Mouse (Mus musculus): ENCODE measurements around the gene Sun2. TPM values are rescaled to one million over a fixed set of nuclear protein-coding genes. Genes with fewer than 3 reads are reported as not detected.
A peak's percentile ranks its signal among the peaks of the same experiment; 100 is the strongest.

Sun2 gene
- polyA plus RNA-seq, 1 experiment, result 42.7 TPM

DNA sequence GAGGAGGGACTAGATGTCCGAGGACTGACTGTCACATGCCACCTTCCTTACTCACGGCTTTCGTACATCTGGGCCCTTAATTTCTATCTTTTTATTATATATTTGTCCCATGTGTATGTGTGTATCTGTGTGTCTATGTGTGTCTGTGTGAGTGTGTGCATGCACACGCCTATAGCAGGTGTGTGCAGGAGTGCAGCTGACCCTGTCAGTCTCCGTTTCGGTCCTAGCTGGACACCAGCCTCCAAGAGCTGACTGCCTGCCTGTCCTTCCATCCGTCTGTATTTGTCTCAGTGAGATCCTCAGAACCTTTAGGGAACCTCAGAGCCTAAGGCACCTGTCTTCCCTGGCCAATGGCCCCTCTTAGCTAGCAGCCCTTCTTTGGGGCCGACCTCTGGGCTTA, 22.1 kb downstream of the Sun2 start:
- Histone ChIP-seq H3K27me3 (ENCODE audit: control insufficient read depth, insufficient read depth, low read length) (no peaks in the 10 kb centered on the region), H3K4me1 (ENCODE audit: control insufficient read depth, insufficient read depth, low read length) (peaks cover 23% of the 10 kb centered on the region), H3K4me3 (replicated peaks; ENCODE audit: insufficient read depth, low read depth, low read length) (no peak overlapping the region), H3K27ac (ENCODE audit: insufficient read depth, low read length) (no peak overlapping the region)
- no peak for TF ChIP-seq CTCF (IDR thresholded peaks at IDR 0.05; ENCODE audit: borderline replicate concordance, insufficient read depth, low read depth, low read length)
- no peak for TF ChIP-seq POLR2A (IDR thresholded peaks at IDR 0.05; ENCODE audit: borderline replicate concordance, insufficient read depth, low read length)
- no peak for DNase-seq
- WGBS, result 93% methylated on average over 8 of the region's 8 CpGs

DNA sequence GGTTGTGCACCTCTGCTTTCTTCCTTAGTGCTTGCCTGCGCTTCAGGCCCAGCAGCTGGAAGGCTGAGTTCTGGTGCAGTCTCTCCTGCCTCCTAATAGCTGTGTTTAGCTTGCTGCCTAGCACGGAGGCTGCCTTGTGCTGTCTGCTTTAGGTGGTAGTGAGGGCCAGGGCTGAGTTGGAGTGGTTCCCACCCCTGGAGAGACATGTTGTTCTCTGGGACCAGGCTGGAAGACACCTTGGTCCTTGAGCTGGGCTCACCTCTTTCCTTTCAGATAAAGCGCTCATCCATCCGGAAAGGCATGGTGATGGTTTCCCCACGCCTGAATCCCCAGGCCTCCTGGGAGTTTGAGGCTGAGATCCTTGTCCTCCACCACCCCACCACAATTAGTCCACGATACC, 25.6 kb downstream of the Sun2 start:
- WGBS, result 36% methylated on average over 6 of the region's 6 CpGs
- H3K4me3 ChIP-seq (replicated peaks; ENCODE audit: insufficient read depth, low read depth, low read length), result no peak overlapping the region
- peak overlapping the region; percentile 63 for H3K27ac ChIP-seq (ENCODE audit: insufficient read depth, low read length)
- H3K4me1 ChIP-seq (ENCODE audit: control insufficient read depth, insufficient read depth, low read length), result peaks cover 26% of the 10 kb centered on the region
- DNase-seq, result peak; percentile 71 to 76
- no peak for TF ChIP-seq CTCF (IDR thresholded peaks at IDR 0.05; ENCODE audit: borderline replicate concordance, insufficient read depth, low read depth, low read length)
- no peak for TF ChIP-seq POLR2A (IDR thresholded peaks at IDR 0.05; ENCODE audit: borderline replicate concordance, insufficient read depth, low read length)
- H3K27me3 ChIP-seq (ENCODE audit: control insufficient read depth, insufficient read depth, low read length), result no peaks in the 10 kb centered on the region

DNA sequence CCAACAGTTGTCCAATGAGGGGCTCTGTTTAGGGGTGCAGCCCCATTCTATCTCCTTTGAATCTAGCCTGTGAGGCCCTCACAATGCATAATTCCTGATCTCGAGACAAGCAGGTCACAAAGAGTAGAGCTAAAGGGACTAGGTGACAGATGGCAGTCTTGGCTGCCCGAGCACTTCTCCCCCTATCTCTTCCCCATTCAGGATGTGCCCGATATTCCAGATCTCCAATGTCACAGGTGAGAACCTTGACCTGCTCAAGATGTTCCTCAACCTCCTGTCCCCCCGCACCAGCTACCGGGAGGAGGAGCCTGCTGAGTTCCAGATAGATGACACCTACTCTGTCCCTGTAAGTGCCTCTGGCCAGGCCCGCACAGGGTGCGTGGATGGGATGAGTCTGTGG, 26.7 kb downstream of the Sun2 start:
- H3K4me3 ChIP-seq (replicated peaks; ENCODE audit: insufficient read depth, low read depth, low read length), result no peak overlapping the region
- peak; percentile 65 to 78 for DNase-seq
- no peaks in the 10 kb centered on the region for H3K27me3 ChIP-seq (ENCODE audit: control insufficient read depth, insufficient read depth, low read length)
- WGBS, result 15% methylated on average over 7 of the region's 7 CpGs
- TF ChIP-seq POLR2A (IDR thresholded peaks at IDR 0.05; ENCODE audit: borderline replicate concordance, insufficient read depth, low read length) (no peak), CTCF (IDR thresholded peaks at IDR 0.05; ENCODE audit: borderline replicate concordance, insufficient read depth, low read depth, low read length) (no peak)
- H3K4me1 ChIP-seq (ENCODE audit: control insufficient read depth, insufficient read depth, low read length), result peaks cover 26% of the 10 kb centered on the region
- peak overlapping the region; percentile 63 for H3K27ac ChIP-seq (ENCODE audit: insufficient read depth, low read length)

DNA sequence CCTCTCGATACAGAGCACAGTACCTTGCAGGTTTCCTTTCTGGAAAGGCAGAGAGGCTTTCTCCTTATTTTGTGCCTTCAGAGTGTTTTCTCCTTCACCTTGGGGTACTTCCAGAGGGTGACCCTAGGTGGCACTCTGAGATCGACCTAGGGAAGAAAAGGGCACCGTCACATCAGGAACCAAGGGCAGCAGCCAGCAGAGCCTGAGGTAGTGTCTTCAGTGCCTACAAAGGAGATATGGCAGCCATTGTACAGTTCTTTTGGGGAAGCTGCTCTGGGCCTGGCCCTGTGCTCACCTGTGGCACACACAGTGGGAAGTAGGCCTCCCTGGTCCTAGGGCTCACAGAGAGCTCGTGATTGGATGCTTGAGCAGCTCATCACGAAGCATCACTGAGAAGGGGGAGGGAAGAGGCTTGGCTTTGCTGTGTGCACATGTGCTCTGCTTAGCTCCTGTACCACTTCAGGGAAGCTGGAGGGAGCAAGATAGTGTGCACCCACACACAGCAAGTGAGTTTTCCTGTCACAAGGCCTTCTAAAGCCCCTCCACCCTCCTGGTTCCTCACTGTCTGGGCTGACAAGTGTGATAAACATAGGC, 34.0 kb downstream of the Sun2 start:
- H3K4me1 ChIP-seq (ENCODE audit: control insufficient read depth, insufficient read depth, low read length), result peaks cover 19% of the 10 kb centered on the region
- TF ChIP-seq CTCF (IDR thresholded peaks at IDR 0.05; ENCODE audit: borderline replicate concordance, insufficient read depth, low read depth, low read length) (0 out of 2 replicates have a peak, but pooled peaks have one; percentile 1), POLR2A (IDR thresholded peaks at IDR 0.05; ENCODE audit: borderline replicate concordance, insufficient read depth, low read length) (no peak)
- WGBS, result 87% methylated on average over 5 of the region's 5 CpGs

DNA sequence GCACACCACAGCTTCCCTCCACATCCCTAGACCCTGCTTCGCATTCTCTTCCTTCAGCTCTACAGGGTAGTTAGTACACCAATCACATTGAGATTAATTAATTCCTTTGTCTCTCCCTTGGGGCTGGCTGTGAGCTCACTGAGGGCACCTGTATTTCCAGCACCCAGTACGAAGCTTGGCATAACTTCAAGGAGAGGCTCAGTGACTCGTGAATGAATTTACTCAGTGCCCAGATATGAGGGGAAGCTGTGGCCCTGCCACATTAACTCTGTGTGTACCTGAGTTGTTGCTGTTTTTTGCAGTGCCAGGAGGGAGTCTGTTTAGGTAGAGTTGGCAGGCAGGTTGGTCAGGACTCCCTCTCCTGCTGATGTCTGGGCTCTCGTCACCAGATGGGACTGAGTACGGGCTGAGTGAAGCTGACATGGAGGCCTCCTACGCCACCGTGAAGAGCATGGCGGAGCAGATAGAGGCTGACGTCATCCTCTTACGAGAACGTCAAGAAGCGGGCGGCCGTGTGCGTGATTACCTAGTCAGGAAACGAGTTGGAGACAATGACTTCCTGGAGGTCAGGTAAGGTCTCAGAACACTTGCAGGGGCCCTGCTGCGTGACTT, 35.6 kb downstream of the Sun2 start:
- H3K4me3 ChIP-seq (replicated peaks; ENCODE audit: insufficient read depth, low read depth, low read length), result no peak overlapping the region
- H3K27ac ChIP-seq (ENCODE audit: insufficient read depth, low read length), result peak overlapping the region; percentile 29
- peak; percentile 48 to 56 for DNase-seq
- TF ChIP-seq POLR2A (IDR thresholded peaks at IDR 0.05; ENCODE audit: borderline replicate concordance, insufficient read depth, low read length), result no peak
- H3K27me3 ChIP-seq (ENCODE audit: control insufficient read depth, insufficient read depth, low read length), result no peaks in the 10 kb centered on the region
- H3K4me1 ChIP-seq (ENCODE audit: control insufficient read depth, insufficient read depth, low read length), result peaks cover 19% of the 10 kb centered on the region
- 27% methylated on average over 17 of the region's 17 CpGs for whole genome bisulfite sequencing

More for the DNA sequence above, 34.0 kb downstream of the Sun2 start:
- DNase-seq, result no peak
- H3K27ac ChIP-seq (ENCODE audit: insufficient read depth, low read length), result no peak overlapping the region
- no peaks in the 10 kb centered on the region for H3K27me3 ChIP-seq (ENCODE audit: control insufficient read depth, insufficient read depth, low read length)
- H3K4me3 ChIP-seq (replicated peaks; ENCODE audit: insufficient read depth, low read depth, low read length), result no peak overlapping the region

DNA sequence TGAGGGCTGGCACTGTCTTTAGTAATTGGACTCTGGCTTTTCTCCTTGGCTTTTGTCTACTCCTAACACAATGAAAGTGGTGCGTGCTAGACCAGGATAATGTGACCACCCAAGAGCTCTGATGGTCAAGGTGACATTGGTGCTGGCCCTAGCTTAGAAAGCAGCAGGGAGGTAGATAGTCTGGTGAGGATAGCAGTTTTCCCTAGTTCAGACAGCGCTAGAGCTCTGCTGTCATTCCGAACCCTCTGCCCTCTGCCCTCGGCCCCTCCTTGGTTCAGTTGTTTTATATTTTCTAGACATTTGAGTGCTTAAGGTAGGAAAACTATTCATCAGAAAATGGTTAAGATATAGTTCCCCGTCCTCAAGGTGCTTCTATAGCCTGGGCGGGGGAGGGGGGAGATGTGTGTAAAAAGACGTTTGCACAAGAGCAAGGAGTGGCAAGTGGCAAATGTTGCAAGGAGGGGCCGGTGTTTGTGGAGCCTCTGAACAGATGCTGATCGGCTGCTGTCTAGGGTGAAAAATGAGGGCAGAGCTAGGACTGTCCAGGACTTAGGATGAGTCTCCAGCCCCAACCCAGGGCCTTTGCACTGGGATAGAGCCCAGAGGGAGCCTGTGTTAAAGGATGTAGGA, 44.7 kb downstream of the Sun2 start:
- TF ChIP-seq CTCF (IDR thresholded peaks at IDR 0.05; ENCODE audit: borderline replicate concordance, insufficient read depth, low read depth, low read length) (no peak), POLR2A (IDR thresholded peaks at IDR 0.05; ENCODE audit: borderline replicate concordance, insufficient read depth, low read length) (no peak)
- Histone ChIP-seq H3K4me1 (ENCODE audit: control insufficient read depth, insufficient read depth, low read length) (peaks cover 33% of the 10 kb centered on the region), H3K27ac (ENCODE audit: insufficient read depth, low read length) (peak overlapping the region; percentile 78), H3K27me3 (ENCODE audit: control insufficient read depth, insufficient read depth, low read length) (no peaks in the 10 kb centered on the region), H3K4me3 (replicated peaks; ENCODE audit: insufficient read depth, low read depth, low read length) (no peak overlapping the region)
- no peak for DNase-seq
- 52% methylated on average over 9 of the region's 9 CpGs for WGBS

DNA sequence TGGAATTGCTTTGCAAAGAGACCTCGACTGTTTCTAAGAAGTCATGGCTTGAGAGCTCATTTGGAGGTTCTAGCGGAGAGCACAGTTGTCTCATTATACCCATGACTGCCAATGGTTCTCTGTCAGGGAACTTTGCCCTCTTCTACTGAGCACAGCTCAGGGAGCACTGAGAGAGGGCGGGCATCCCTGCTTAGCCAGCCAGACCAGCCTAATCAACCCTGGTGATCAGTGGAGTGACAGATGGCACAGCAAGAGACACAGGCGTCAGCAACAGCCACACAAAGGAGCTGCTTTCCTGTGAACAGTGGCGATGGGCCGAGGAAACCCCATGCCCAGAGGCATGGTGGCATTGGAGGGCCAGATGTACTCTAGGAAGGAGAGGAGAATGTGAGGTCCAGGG, 45.3 kb downstream of the Sun2 start:
- no peak for TF ChIP-seq POLR2A (IDR thresholded peaks at IDR 0.05; ENCODE audit: borderline replicate concordance, insufficient read depth, low read length)
- TF ChIP-seq CTCF (IDR thresholded peaks at IDR 0.05; ENCODE audit: borderline replicate concordance, insufficient read depth, low read depth, low read length), result no peak
- Histone ChIP-seq H3K27me3 (ENCODE audit: control insufficient read depth, insufficient read depth, low read length) (no peaks in the 10 kb centered on the region), H3K4me1 (ENCODE audit: control insufficient read depth, insufficient read depth, low read length) (peaks cover 33% of the 10 kb centered on the region), H3K4me3 (replicated peaks; ENCODE audit: insufficient read depth, low read depth, low read length) (no peak overlapping the region), H3K27ac (ENCODE audit: insufficient read depth, low read length) (peak overlapping the region; percentile 78)
- peak; percentile 67 to 81 for DNase-seq
- WGBS, result 4% methylated on average over 6 of the region's 6 CpGs

DNA sequence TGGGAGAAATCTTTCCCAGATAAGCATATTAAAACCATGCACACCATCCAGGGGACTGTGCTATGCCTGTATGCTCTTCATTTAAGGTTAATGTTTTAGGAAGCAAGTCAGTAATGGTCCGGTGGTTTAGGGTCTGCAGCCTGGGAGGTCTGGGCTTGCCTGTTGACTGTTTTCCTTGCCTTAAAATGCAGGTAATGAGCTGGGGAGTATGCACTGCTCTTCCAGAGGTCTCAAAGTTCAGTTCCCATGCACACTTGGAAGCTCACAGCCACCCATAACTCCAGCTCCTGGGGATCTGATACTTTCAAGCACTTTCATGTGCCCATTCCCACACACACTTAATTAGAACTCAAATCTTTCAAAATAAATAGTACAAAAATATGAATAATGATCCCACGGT, 45.8 kb downstream of the Sun2 start:
- Histone ChIP-seq H3K4me3 (replicated peaks; ENCODE audit: insufficient read depth, low read depth, low read length) (no peak overlapping the region), H3K4me1 (ENCODE audit: control insufficient read depth, insufficient read depth, low read length) (peaks cover 33% of the 10 kb centered on the region), H3K27ac (ENCODE audit: insufficient read depth, low read length) (no peak overlapping the region), H3K27me3 (ENCODE audit: control insufficient read depth, insufficient read depth, low read length) (no peaks in the 10 kb centered on the region)
- no peak for DNase-seq
- WGBS, result 39% methylated on average over 2 of the region's 2 CpGs
- no peak for TF ChIP-seq POLR2A (IDR thresholded peaks at IDR 0.05; ENCODE audit: borderline replicate concordance, insufficient read depth, low read length)
- TF ChIP-seq CTCF (IDR thresholded peaks at IDR 0.05; ENCODE audit: borderline replicate concordance, insufficient read depth, low read depth, low read length), result no peak
